Mouse (Mus musculus) stomach, embryonic 14.5 days (tissue): ENCODE measurements around the gene Rarb. TPM values are rescaled to one million over a fixed set of nuclear protein-coding genes. Genes with fewer than 3 reads are reported as not detected.

Experiments
- ATAC-seq: fragments of 200-750 bp; cut with Nextera tagmentation; 2 replicates; pipeline ENCODE4 v1.8.0; 2017; ENCODE audit warnings: low read depth, moderate TSS enrichment; ENCODE audit not compliant: insufficient number of reproducible peaks, insufficient read depth, low FRiP score
- H3K27ac ChIP-seq: fragments of 300-500 bp; sonication (generic); 2 replicates; pipeline ENCODE4 v1.5.1; 2014; ENCODE audit warnings: mild to moderate bottlenecking, low read length, moderate library complexity, mixed read lengths
- H3K27me3 ChIP-seq: fragments of 300-500 bp; sonication (generic); 2 replicates; pipeline ENCODE4 v1.6.1; 2014; ENCODE audit warnings: low read length, control low read depth, mixed read lengths; ENCODE audit not compliant: control insufficient read depth, insufficient read depth
- H3K36me3 ChIP-seq: fragments of 300-500 bp; sonication (generic); 2 replicates; pipeline ENCODE4 v1.6.1; 2014; ENCODE audit warnings: mild to moderate bottlenecking, control low read depth, low read length, moderate library complexity, mixed read lengths; ENCODE audit not compliant: control insufficient read depth, insufficient read depth
- H3K4me1 ChIP-seq: fragments of 300-500 bp; sonication (generic); 2 replicates; pipeline ENCODE4 v1.6.1; 2014; ENCODE audit warnings: low read length, control low read depth, mixed read lengths; ENCODE audit not compliant: control insufficient read depth, insufficient read depth
- H3K4me2 ChIP-seq: fragments of 300-500 bp; sonication (generic); replicated peaks from 2 replicates; pipeline ENCODE4 v1.6.1; 2014; ENCODE audit warnings: low read depth, low read length, control low read depth
- H3K4me3 ChIP-seq: fragments of 300-500 bp; sonication (generic); 2 replicates; pipeline ENCODE4 v1.5.1; 2014; ENCODE audit warnings: low read depth, low read length, control low read depth
- H3K9ac ChIP-seq: fragments of 300-500 bp; sonication (generic); replicated peaks from 2 replicates; pipeline ENCODE4 v1.6.1; 2014; ENCODE audit warnings: low read depth, mild to moderate bottlenecking, control low read depth, low read length, moderate library complexity, mixed read lengths
- H3K9me3 ChIP-seq: fragments of 300-500 bp; sonication (generic); 2 replicates; pipeline ENCODE4 v1.6.1; 2016; ENCODE audit warnings: low read depth, low read length, control low read depth; ENCODE audit not compliant: control insufficient read depth
- WGBS: fragments of 180-500 bp; shearing (Covaris S2); extraction: QIAGEN DNeasy Blood & Tissue Kit; methylation state at CpG from one replicate; pipeline ENCODE4 v1.1.7; 2014; 5-methylcytosine and 5-hydroxymethylcytosine counted together
- polyA plus RNA-seq: library from polyadenylated mRNA; unstranded; fragments of >200 nt; fragmentation: Nextera tagmentation; extraction: Ambion mirVana; gene quantifications from 2 replicates; pipeline ENCODE4 v1.2.1, GENCODE M21; 2014

Gene Rarb
- polyA plus RNA-seq = 47.8 and 48.5 TPM in 2 replicates

DNA sequence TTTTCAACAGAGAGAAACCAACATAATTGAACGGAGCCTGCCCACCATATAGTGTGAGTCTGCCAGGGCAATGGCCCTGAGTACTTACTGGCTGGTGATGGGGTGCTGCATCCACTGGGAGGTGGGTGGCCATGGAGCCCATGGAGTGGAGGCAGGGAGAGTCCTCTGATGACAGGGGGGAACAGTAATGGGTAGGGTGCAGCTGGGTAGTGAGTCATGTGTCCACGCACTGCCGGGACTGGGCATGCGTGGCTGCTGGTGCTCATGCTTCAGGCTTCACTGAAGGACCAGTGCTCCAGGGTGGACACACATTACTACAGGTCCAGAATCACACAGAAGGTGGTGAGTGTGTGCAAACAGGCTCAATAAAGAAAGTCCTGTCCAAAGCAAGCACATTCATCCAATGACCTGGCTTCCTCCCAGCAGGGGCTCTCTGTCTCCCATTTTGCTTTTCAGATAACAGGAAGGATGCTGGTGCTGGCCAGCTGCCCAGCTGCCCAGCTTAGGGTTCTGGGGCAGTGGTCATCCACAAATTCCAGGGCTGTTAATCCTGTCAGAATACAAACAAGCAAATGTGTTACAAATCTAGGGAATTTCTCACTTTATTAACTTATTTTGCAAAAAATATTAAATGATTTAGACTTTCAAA is at the start of gene Rarb:
TSS of gene Rarb (minus strand) at position 555 of the 649 bp plus-strand sequence.
- no peaks in the 10 kb centered on the region for H3K9me3 ChIP-seq
- H3K36me3 ChIP-seq = no peaks in the 10 kb centered on the region
- no peak within 1 kb of the TSS for H3K27ac ChIP-seq
- no peak within 1 kb of the TSS for H3K4me3 ChIP-seq
- H3K4me1 ChIP-seq = no peaks in the 10 kb centered on the region
- WGBS = 87% methylated on average over 4 of the region's 4 CpGs
- H3K27me3 ChIP-seq = no peaks in the 10 kb centered on the region
- no peak for ATAC-seq
- H3K9ac ChIP-seq = no peak within 1 kb of the TSS
- H3K4me2 ChIP-seq = no peak within 1 kb of the TSS

- H3K9ac ChIP-seq = no peak overlapping the region
- 0 out of 2 replicates have a peak, but pooled peaks cover 6% of the 10 kb centered on the region for H3K4me1 ChIP-seq
- no peaks in the 10 kb centered on the region for H3K9me3 ChIP-seq
- no peak overlapping the region for H3K4me2 ChIP-seq
- ATAC-seq = no peak
- WGBS = 67% methylated on average over 3 of the region's 3 CpGs
- H3K27ac ChIP-seq = no peak overlapping the region
- no peak overlapping the region for H3K4me3 ChIP-seq
- no peaks in the 10 kb centered on the region for H3K27me3 ChIP-seq
- no peaks in the 10 kb centered on the region for H3K36me3 ChIP-seq
Measured at GRCm38 (mm10) chr14:16842036-16842435, 23.1 kb upstream of the Rarb start.

DNA sequence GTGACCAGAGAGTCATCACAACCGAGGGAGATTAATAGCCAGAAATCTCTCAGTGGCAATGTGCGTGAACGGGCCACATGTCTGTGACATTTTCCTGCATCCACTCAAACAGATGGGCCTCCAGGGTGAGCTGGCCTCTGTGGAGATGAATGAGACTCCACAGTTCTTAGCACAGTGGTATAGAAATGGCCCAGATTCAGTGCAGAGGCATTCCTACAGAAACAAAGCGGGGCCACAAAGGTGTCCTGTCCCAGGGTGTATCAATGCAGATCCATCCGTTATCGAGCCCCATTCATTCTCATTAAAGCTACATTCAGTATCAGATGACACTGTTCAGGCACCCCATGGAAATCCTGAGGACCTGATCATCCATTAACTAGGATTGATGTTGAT is 22.6 kb upstream of the Rarb start:
- Histone ChIP-seq H3K27ac (no peak overlapping the region), H3K27me3 (no peaks in the 10 kb centered on the region), H3K4me1 (0 out of 2 replicates have a peak, but pooled peaks cover 6% of the 10 kb centered on the region), H3K36me3 (no peaks in the 10 kb centered on the region), H3K4me3 (no peak overlapping the region), H3K4me2 (no peak overlapping the region), H3K9me3 (no peaks in the 10 kb centered on the region), H3K9ac (no peak overlapping the region)
- WGBS = 63% methylated on average over 6 of the region's 6 CpGs
- ATAC-seq = peak; percentile 33; the same call in 1 of the 2 replicates

DNA sequence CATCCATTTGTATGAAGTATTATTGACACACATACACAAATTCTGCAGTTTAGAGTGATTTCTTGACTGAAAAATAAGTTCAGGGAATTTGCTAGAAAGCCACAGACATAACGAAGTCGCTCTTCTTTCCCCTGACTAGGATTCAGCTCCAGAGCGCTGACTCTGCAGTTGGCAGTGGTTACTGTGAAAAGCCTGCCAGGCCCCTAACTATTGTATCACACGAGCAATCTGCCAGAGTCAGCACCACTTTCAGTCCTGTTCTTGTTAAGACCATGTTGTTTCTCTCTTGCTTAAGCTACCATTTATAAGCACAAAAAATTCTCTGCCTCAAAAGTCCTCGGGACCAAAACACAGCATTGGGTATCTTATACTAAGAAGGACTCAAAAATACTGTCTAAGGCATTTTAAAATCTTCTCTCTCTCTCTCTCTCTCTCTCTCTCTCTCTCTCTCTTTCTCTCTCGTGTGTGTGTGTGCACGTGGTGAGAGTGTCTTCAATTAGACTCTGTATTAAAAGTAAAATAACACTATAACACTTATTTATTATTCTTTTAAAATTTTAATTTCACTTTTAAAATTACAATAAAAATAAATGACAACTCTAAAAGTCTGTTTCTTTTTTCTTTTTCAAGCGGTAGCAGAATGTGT is 22.1 kb upstream of the Rarb start:
- WGBS = 55% methylated on average over 8 of the region's 8 CpGs
- Histone ChIP-seq H3K27ac (no peak overlapping the region), H3K4me2 (no peak overlapping the region), H3K9ac (no peak overlapping the region), H3K36me3 (no peaks in the 10 kb centered on the region), H3K4me3 (no peak overlapping the region), H3K9me3 (no peaks in the 10 kb centered on the region), H3K4me1 (0 out of 2 replicates have a peak, but pooled peaks cover 6% of the 10 kb centered on the region), H3K27me3 (no peaks in the 10 kb centered on the region)
- no peak for ATAC-seq

- 0 out of 2 replicates have a peak, but pooled peaks cover 6% of the 10 kb centered on the region for H3K4me1 ChIP-seq
- H3K4me2 ChIP-seq = no peak overlapping the region
- H3K27me3 ChIP-seq = no peaks in the 10 kb centered on the region
- WGBS = 98% methylated on average over 2 of the region's 2 CpGs
- ATAC-seq = no peak
- H3K9ac ChIP-seq = no peak overlapping the region
- H3K9me3 ChIP-seq = no peaks in the 10 kb centered on the region
- H3K36me3 ChIP-seq = no peaks in the 10 kb centered on the region
- no peak overlapping the region for H3K4me3 ChIP-seq
- no peak overlapping the region for H3K27ac ChIP-seq
Measured at GRCm38 (mm10) chr14:16840135-16840534, 21.2 kb upstream of the Rarb start.

DNA sequence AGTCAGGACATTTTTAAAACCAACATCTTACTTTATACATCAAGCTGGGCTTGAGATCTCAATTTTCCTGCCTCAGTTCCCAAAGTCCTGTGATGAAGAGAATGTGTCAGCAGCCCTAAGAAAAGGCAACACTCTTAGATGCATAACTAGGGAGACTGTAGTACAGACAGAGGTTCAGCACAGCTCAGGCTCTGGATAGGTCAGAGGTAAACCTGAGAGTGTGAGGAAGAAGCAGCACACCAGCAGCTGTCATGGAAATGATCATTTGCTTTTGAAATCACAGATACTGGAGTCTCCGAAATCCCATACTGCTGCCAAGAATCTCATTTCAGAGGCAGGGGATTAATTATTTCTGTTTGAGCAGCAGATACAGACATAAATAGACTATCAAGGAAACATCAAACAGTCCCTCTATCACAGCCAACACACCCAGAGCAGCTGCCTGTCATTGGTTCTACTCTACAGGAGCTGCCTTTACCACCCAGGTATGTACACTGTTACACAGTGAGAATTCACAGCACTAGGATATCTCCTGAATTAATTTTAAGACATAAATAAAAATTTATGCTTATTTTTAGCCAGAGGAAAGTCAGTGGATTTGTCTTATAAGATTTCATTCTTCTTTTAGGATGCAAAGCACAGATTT is 3.7 kb downstream of the Rarb start:
- H3K27ac ChIP-seq = no peak overlapping the region
- WGBS = 46% methylated on average over 1 of the region's 1 CpGs
- ATAC-seq = no peak
- H3K4me2 ChIP-seq = no peak overlapping the region
- H3K27me3 ChIP-seq = no peaks in the 10 kb centered on the region
- no peaks in the 10 kb centered on the region for H3K36me3 ChIP-seq
- no peaks in the 10 kb centered on the region for H3K4me1 ChIP-seq
- no peaks in the 10 kb centered on the region for H3K9me3 ChIP-seq
- H3K4me3 ChIP-seq = no peak overlapping the region
- no peak overlapping the region for H3K9ac ChIP-seq

DNA sequence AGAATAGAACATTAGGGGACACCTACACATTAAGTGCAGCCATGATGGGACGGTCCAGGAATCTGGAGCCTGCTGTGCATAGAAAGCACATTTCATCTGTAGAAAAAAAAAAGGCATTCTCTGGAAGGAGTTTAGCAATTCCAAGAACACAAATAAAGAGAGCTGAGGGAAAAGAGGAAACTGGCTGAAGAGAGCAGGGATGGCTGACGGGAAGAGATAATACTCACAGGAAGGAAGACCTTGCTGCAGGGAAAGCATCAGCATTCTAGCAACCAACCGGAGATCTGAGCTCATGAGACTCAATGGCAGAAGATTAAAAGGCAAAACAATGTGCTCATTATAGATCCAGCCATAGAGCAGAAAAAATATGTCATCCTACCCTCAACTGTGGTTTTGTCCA is 12.8 kb downstream of the Rarb start:
- H3K27ac ChIP-seq = no peak overlapping the region
- H3K9me3 ChIP-seq = no peaks in the 10 kb centered on the region
- H3K27me3 ChIP-seq = no peaks in the 10 kb centered on the region
- no peak overlapping the region for H3K4me2 ChIP-seq
- H3K4me1 ChIP-seq = no peaks in the 10 kb centered on the region
- WGBS = 83% methylated on average over 3 of the region's 3 CpGs
- ATAC-seq = no peak
- no peak overlapping the region for H3K9ac ChIP-seq
- no peak overlapping the region for H3K4me3 ChIP-seq
- no peaks in the 10 kb centered on the region for H3K36me3 ChIP-seq

DNA sequence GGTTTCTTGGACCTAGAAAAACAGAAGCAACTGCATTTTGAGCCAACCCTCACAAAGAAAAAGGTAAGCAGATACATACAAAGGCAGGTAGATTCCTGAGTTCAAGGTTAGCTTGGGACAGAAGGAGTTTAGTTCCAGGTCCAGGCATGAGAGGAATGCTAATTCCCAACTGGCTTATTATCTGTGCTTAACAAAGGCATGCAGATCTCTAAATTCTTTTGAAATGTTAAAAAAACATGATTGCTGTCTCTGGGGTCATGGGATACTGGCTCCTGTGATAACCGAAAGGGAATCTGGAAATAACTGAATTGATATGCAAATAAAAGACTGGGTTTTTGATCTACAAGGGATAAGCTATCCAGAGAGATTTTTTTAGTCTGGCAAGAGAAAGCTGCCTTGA is 28.8 kb downstream of the Rarb start:
- H3K9ac ChIP-seq = no peak overlapping the region
- 72% methylated on average over 1 of the region's 1 CpGs for WGBS
- H3K27ac ChIP-seq = no peak overlapping the region
- no peaks in the 10 kb centered on the region for H3K9me3 ChIP-seq
- no peaks in the 10 kb centered on the region for H3K4me1 ChIP-seq
- no peak overlapping the region for H3K4me2 ChIP-seq
- no peaks in the 10 kb centered on the region for H3K36me3 ChIP-seq
- no peak overlapping the region for H3K4me3 ChIP-seq
- no peak for ATAC-seq
- no peaks in the 10 kb centered on the region for H3K27me3 ChIP-seq
